Mouse (Mus musculus) midbrain, embryonic 15.5 days (tissue): ENCODE results near the gene Zfpl1. TPM values are rescaled to one million over a fixed set of nuclear protein-coding genes. Genes with fewer than 3 reads are reported as not detected.

Source experiments
- ATAC-seq: fragments of 200-750 bp; cut with Nextera tagmentation; replicated peaks from 2 replicates; pipeline ENCODE4 v1.8.0; 2017; ENCODE audit warnings: moderate TSS enrichment
- H3K27ac ChIP-seq: fragments of 300-500 bp; sonication (generic); 2 replicates; pipeline ENCODE4 v1.5.1; 2015; ENCODE audit warnings: mild to moderate bottlenecking, inconsistent platforms
- H3K27me3 ChIP-seq: fragments of 300-500 bp; sonication (generic); replicated peaks from 2 replicates; pipeline ENCODE4 v1.6.1; 2015; ENCODE audit warnings: inconsistent platforms
- H3K36me3 ChIP-seq: fragments of 300-500 bp; sonication (generic); replicated peaks from 2 replicates; pipeline ENCODE4 v1.6.1; 2015; ENCODE audit warnings: inconsistent platforms
- H3K4me1 ChIP-seq: fragments of 300-500 bp; sonication (generic); 2 replicates; pipeline ENCODE4 v1.6.1; 2015; ENCODE audit warnings: inconsistent platforms
- H3K4me2 ChIP-seq: fragments of 300-500 bp; sonication (generic); 2 replicates; pipeline ENCODE4 v1.6.1; 2015; ENCODE audit warnings: inconsistent platforms, mild to moderate bottlenecking, moderate library complexity
- H3K4me3 ChIP-seq: fragments of 300-500 bp; sonication (generic); 2 replicates; pipeline ENCODE4 v1.5.1; 2015; ENCODE audit warnings: mild to moderate bottlenecking, inconsistent platforms
- H3K9ac ChIP-seq: fragments of 300-500 bp; sonication (generic); 2 replicates; pipeline ENCODE4 v1.6.1; 2015; ENCODE audit warnings: mild to moderate bottlenecking, inconsistent platforms
- H3K9me3 ChIP-seq: fragments of 300-500 bp; sonication (generic); 2 replicates; pipeline ENCODE4 v1.6.1; 2016; ENCODE audit warnings: inconsistent platforms
- WGBS: fragments of 180-500 bp; shearing (Covaris S2); methylation state at CpG from one replicate; pipeline ENCODE4 v1.1.7; 2015; ENCODE audit warnings: mixed read lengths; 5-methylcytosine and 5-hydroxymethylcytosine counted together
- polyA plus RNA-seq: library from polyadenylated mRNA; unstranded; fragments of >200 nt; fragmentation: Nextera tagmentation; extraction: Ambion mirVana; gene quantifications from 2 replicates; pipeline ENCODE4 v1.2.1, GENCODE M21; 2015

The Zfpl1 gene
- polyA plus RNA-seq, 1 experiment from 2014 or later: 86.8 TPM

- peaks cover 18% of the 10 kb centered on the region for H3K36me3 ChIP-seq
- 42% methylated on average over 5 of the region's 5 CpGs for WGBS
- peak overlapping the region; percentile 87 for H3K9ac ChIP-seq
- H3K9me3 ChIP-seq: no peaks in the 10 kb centered on the region
- ATAC-seq: peak; percentile 16
- H3K4me1 ChIP-seq: peaks cover 46% of the 10 kb centered on the region
- H3K4me2 ChIP-seq: peak overlapping the region; percentile 95
- H3K27ac ChIP-seq: peak overlapping the region; percentile 93
- H3K27me3 ChIP-seq: no peaks in the 10 kb centered on the region
- peak overlapping the region; percentile 66 for H3K4me3 ChIP-seq
These were observed 18.2 kb downstream of the Zfpl1 start for GRCm38 (mm10) chr19:6066571-6066970.

GRCm38 (mm10) chr19:6063081-6063480 is 21.7 kb downstream of the Zfpl1 start:
- Histone ChIP-seq H3K36me3 (no peaks in the 10 kb centered on the region), H3K4me3 (no peak overlapping the region), H3K9me3 (no peaks in the 10 kb centered on the region), H3K27me3 (no peaks in the 10 kb centered on the region), H3K4me1 (peaks cover 58% of the 10 kb centered on the region), H3K9ac (no peak overlapping the region), H3K4me2 (no peak overlapping the region), H3K27ac (no peak overlapping the region)
- no peak for ATAC-seq
- WGBS: 91% methylated on average over 6 of the region's 6 CpGs

- Histone ChIP-seq H3K4me3 (peak overlapping the region; percentile 70), H3K9me3 (no peaks in the 10 kb centered on the region), H3K9ac (peak overlapping the region; percentile 88), H3K27ac (0 out of 2 replicates have a peak overlapping the region, but pooled peaks have one; percentile 88), H3K36me3 (no peaks in the 10 kb centered on the region), H3K4me1 (peaks cover 54% of the 10 kb centered on the region), H3K27me3 (no peaks in the 10 kb centered on the region), H3K4me2 (peak overlapping the region; percentile 97)
- ATAC-seq: no peak
- 81% methylated on average over 5 of the region's 5 CpGs for WGBS
These were observed 22.3 kb downstream of the Zfpl1 start for GRCm38 (mm10) chr19:6062418-6062817.

- H3K36me3 ChIP-seq: no peaks in the 10 kb centered on the region
- peak overlapping the region; percentile 88 for H3K27ac ChIP-seq
- peaks cover 54% of the 10 kb centered on the region for H3K4me1 ChIP-seq
- peak overlapping the region; percentile 88 for H3K9ac ChIP-seq
- H3K27me3 ChIP-seq: no peaks in the 10 kb centered on the region
- H3K4me3 ChIP-seq: peak overlapping the region; percentile 70
- peak overlapping the region; percentile 97 for H3K4me2 ChIP-seq
- H3K9me3 ChIP-seq: no peaks in the 10 kb centered on the region
- ATAC-seq: no peak
- 2% methylated on average over 44 of the region's 44 CpGs for WGBS
These were observed 23.0 kb downstream of the Zfpl1 start for GRCm38 (mm10) chr19:6061641-6062302.

- H3K27me3 ChIP-seq: no peaks in the 10 kb centered on the region
- no peaks in the 10 kb centered on the region for H3K36me3 ChIP-seq
- peak; percentile 75 for ATAC-seq
- peak within 1 kb of the TSS; percentile 88 for H3K27ac ChIP-seq
- no peaks in the 10 kb centered on the region for H3K9me3 ChIP-seq
- peak within 1 kb of the TSS; percentile 97 for H3K4me2 ChIP-seq
- H3K4me1 ChIP-seq: peaks cover 54% of the 10 kb centered on the region
- WGBS: under 1% methylated on average over 51 of the region's 58 CpGs
- peak within 1 kb of the TSS; percentile 88 for H3K9ac ChIP-seq
- H3K4me3 ChIP-seq: peak within 1 kb of the TSS; percentile 70
These were observed 23.7 kb downstream of the Zfpl1 start, which contains the start of gene Znhit2 for GRCm38 (mm10) chr19:6061021-6061533. Gene Znhit2 (plus strand): TSS chr19:6061192.

GRCm38 (mm10) chr19:6058966-6059365 is 25.8 kb downstream of the Zfpl1 start:
- 89% methylated on average over 5 of the region's 5 CpGs for WGBS
- peak overlapping the region; percentile 81; the same call in 1 of the 2 replicates for H3K9ac ChIP-seq
- no peak overlapping the region for H3K27ac ChIP-seq
- H3K9me3 ChIP-seq: no peaks in the 10 kb centered on the region
- no peak for ATAC-seq
- H3K4me3 ChIP-seq: peak overlapping the region; percentile 66
- no peaks in the 10 kb centered on the region for H3K27me3 ChIP-seq
- H3K4me2 ChIP-seq: peak overlapping the region; percentile 82
- peaks cover 8% of the 10 kb centered on the region for H3K36me3 ChIP-seq
- peaks cover 49% of the 10 kb centered on the region for H3K4me1 ChIP-seq

- H3K9ac ChIP-seq: peak overlapping the region; percentile 81
- no peak overlapping the region; the same call in 1 of the 2 replicates for H3K27ac ChIP-seq
- peak overlapping the region; percentile 66 for H3K4me3 ChIP-seq
- ATAC-seq: no peak
- no peaks in the 10 kb centered on the region for H3K9me3 ChIP-seq
- 42% methylated on average over 5 of the region's 5 CpGs for WGBS
- peaks cover 47% of the 10 kb centered on the region for H3K4me1 ChIP-seq
- H3K36me3 ChIP-seq: peaks cover 12% of the 10 kb centered on the region
- peak overlapping the region; percentile 82 for H3K4me2 ChIP-seq
- H3K27me3 ChIP-seq: no peaks in the 10 kb centered on the region
These were observed 26.2 kb downstream of the Zfpl1 start for GRCm38 (mm10) chr19:6058513-6058912.

GRCm38 (mm10) chr19:6057313-6058096 is 27.3 kb downstream of the Zfpl1 start, which contains the start of the genes Mrpl49 and Fau:
Gene Mrpl49 (minus strand): TSS chr19:6057785.
Gene Fau (plus strand): TSS chr19:6057844.
- ATAC-seq: peak; percentile 87
- Histone ChIP-seq H3K4me2 (peak within 1 kb of the TSS; percentile 82), H3K9me3 (no peaks in the 10 kb centered on the region), H3K36me3 (peaks cover 21% of the 10 kb centered on the region), H3K9ac (peak within 1 kb of the TSS; percentile 81), H3K27me3 (no peaks in the 10 kb centered on the region), H3K4me3 (peak within 1 kb of the TSS; percentile 66), H3K4me1 (peaks cover 37% of the 10 kb centered on the region), H3K27ac (peak within 1 kb of the TSS; percentile 80)
- under 1% methylated on average over 63 of the region's 63 CpGs for WGBS

- Histone ChIP-seq H3K27me3 (no peaks in the 10 kb centered on the region), H3K36me3 (peaks cover 29% of the 10 kb centered on the region), H3K27ac (no peak overlapping the region), H3K9ac (peak overlapping the region; percentile 81; the same call in 1 of the 2 replicates), H3K9me3 (no peaks in the 10 kb centered on the region), H3K4me1 (peaks cover 28% of the 10 kb centered on the region), H3K4me3 (peak overlapping the region; percentile 66), H3K4me2 (peak overlapping the region; percentile 82)
- ATAC-seq: no peak
- WGBS: 56% methylated on average over 4 of the region's 4 CpGs
These were observed 28.1 kb downstream of the Zfpl1 start for GRCm38 (mm10) chr19:6056696-6057095.

- H3K4me1 ChIP-seq: peaks cover 22% of the 10 kb centered on the region
- H3K36me3 ChIP-seq: peaks cover 53% of the 10 kb centered on the region
- H3K27ac ChIP-seq: no peak overlapping the region
- H3K9ac ChIP-seq: no peak overlapping the region
- no peaks in the 10 kb centered on the region for H3K27me3 ChIP-seq
- ATAC-seq: no peak
- H3K4me3 ChIP-seq: no peak overlapping the region
- no peak overlapping the region for H3K4me2 ChIP-seq
- 88% methylated on average over 5 of the region's 5 CpGs for WGBS
- H3K9me3 ChIP-seq: no peaks in the 10 kb centered on the region
These were observed 30.5 kb downstream of the Zfpl1 start for GRCm38 (mm10) chr19:6054296-6054695.

GRCm38 (mm10) chr19:6052516-6052915 is 32.2 kb downstream of the Zfpl1 start:
- no peak overlapping the region for H3K4me2 ChIP-seq
- H3K27ac ChIP-seq: no peak overlapping the region
- H3K9me3 ChIP-seq: no peaks in the 10 kb centered on the region
- no peak for ATAC-seq
- H3K27me3 ChIP-seq: no peaks in the 10 kb centered on the region
- H3K4me1 ChIP-seq: peaks cover 31% of the 10 kb centered on the region
- 90% methylated on average over 7 of the region's 7 CpGs for WGBS
- H3K4me3 ChIP-seq: no peak overlapping the region
- H3K36me3 ChIP-seq: peaks cover 64% of the 10 kb centered on the region
- no peak overlapping the region for H3K9ac ChIP-seq
